Mouse (Mus musculus): ENCODE data around the gene Tgoln1. TPM values are rescaled to one million over a fixed set of nuclear protein-coding genes. Genes with fewer than 3 reads are reported as not detected.

Tgoln1 gene
- polyA plus RNA-seq, 1 experiment from 2014 or later: 120 TPM

DNA sequence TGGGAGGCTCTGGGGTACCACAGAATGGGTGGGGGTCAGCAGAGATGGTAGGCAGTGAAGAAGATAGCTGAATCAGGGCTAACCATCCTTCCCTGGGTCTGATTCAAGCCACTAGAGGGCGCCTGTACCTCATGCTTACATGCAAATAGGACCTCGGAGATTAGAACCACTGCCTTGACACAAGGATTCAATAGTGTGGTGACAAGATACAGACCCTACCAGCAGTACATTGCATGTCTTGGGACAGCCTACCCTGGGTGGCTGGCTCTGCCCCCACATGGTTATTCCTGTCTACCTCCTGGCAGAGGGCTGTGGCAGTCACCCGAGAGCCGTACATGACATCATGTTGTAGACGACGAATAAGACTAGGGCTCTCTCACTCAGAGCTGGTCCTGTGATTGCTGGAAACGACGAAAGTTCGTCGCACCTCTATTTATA lies 30.6 kb upstream of the Tgoln1 start:
- H3K9me3 ChIP-seq (ENCODE audit: low read length): no peaks in the 10 kb centered on the region
- H3K27ac ChIP-seq (ENCODE audit: low read length): no peak overlapping the region
- no peak overlapping the region for H3K4me2 ChIP-seq (replicated peaks; ENCODE audit: low read depth, low read length)

DNA sequence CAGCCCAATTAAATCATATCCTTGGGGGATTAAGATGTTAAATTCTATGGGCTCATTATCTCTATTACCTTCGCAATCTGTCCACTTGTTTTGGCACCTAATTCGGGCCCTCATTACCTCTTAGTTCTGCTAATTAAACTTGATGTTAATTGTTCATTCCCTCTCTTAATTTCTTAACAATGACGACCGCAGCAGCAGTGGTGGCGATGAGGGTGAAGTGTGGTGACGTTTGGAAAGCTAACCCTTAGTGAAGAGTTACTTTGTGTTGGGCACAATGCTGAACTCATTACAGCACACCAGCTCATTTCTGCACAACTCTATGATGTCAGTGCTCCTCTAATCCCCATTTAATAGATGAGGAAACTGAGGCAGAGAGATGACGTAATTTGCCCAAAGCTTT lies 28.6 kb upstream of the Tgoln1 start:
- ATAC-seq: no peak
- 92% methylated on average over 7 of the region's 7 CpGs for WGBS

More for the DNA sequence above, 30.6 kb upstream of the Tgoln1 start:
- TF ChIP-seq CTCF (IDR thresholded peaks at IDR 0.05) (peak; percentile 93), EP300 (IDR thresholded peaks at IDR 0.05) (no peak)
- DNase-seq (ENCODE audit: low spot score) (peak; percentile 75), ATAC-seq (peak; percentile 25; the same call in 1 of the 2 replicates)
- no peaks in the 10 kb centered on the region for H3K4me1 ChIP-seq (ENCODE audit: insufficient read depth, low read depth, low read length)
- H3K36me3 ChIP-seq (ENCODE audit: insufficient read depth, low read length): no peaks in the 10 kb centered on the region
- no peaks in the 10 kb centered on the region for H3K27me3 ChIP-seq (replicated peaks; ENCODE audit: insufficient read depth, low read length)
- no peak overlapping the region for H3K4me3 ChIP-seq (ENCODE audit: low read depth, low read length)
- 43% methylated on average over 10 of the region's 10 CpGs for WGBS
- no peak overlapping the region for H3K9ac ChIP-seq (replicated peaks; ENCODE audit: low read depth)

DNA sequence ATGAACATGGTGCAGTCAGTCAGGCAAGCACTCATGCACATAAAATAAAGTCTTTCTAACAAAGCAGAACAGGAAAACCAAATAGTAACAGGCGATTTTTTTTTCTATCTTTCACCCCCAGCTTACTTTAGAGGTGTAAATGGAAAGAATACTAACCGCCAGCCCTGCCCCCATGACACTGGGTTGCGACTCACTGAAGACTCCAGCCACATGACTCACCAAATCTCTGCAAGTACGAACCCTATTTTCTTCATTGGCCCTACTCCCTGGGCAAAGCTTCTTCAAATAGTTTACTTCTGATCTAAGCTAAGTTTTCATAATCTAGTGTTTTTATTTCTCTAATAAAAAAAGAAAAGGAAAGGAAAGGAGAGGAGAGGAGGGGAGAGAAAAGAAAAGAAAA lies 27.8 kb upstream of the Tgoln1 start:
- H3K27me3 ChIP-seq (replicated peaks; ENCODE audit: insufficient read depth, low read length): no peaks in the 10 kb centered on the region
- no peaks in the 10 kb centered on the region for H3K4me1 ChIP-seq (ENCODE audit: insufficient read depth, low read depth, low read length)
- ATAC-seq (no peak), DNase-seq (ENCODE audit: low spot score) (no peak)
- no peaks in the 10 kb centered on the region for H3K36me3 ChIP-seq (ENCODE audit: insufficient read depth, low read length)
- WGBS: 78% methylated on average over 4 of the region's 4 CpGs
- H3K9me3 ChIP-seq (ENCODE audit: low read length): no peaks in the 10 kb centered on the region
- H3K4me2 ChIP-seq (replicated peaks; ENCODE audit: low read depth, low read length): no peak overlapping the region
- TF ChIP-seq CTCF (IDR thresholded peaks at IDR 0.05) (no peak), EP300 (IDR thresholded peaks at IDR 0.05) (no peak)
- no peak overlapping the region for H3K27ac ChIP-seq (ENCODE audit: low read length)
- H3K4me3 ChIP-seq (ENCODE audit: low read depth, low read length): no peak overlapping the region
- H3K9ac ChIP-seq (replicated peaks; ENCODE audit: low read depth): no peak overlapping the region

More for the DNA sequence above, 28.6 kb upstream of the Tgoln1 start:
- H3K27me3 ChIP-seq (replicated peaks; ENCODE audit: insufficient read depth, low read length): no peaks in the 10 kb centered on the region
- H3K36me3 ChIP-seq (ENCODE audit: insufficient read depth, low read length): no peaks in the 10 kb centered on the region
- H3K4me3 ChIP-seq (ENCODE audit: low read depth, low read length): no peak overlapping the region
- no peak overlapping the region for H3K4me2 ChIP-seq (replicated peaks; ENCODE audit: low read depth, low read length)
- H3K4me1 ChIP-seq (ENCODE audit: insufficient read depth, low read depth, low read length): no peaks in the 10 kb centered on the region
- no peaks in the 10 kb centered on the region for H3K9me3 ChIP-seq (ENCODE audit: low read length)
- TF ChIP-seq CTCF (IDR thresholded peaks at IDR 0.05): no peak
- TF ChIP-seq EP300 (IDR thresholded peaks at IDR 0.05): no peak
- DNase-seq (ENCODE audit: low spot score): no peak
- H3K9ac ChIP-seq (replicated peaks; ENCODE audit: low read depth): no peak overlapping the region
- no peak overlapping the region for H3K27ac ChIP-seq (ENCODE audit: low read length)

DNA sequence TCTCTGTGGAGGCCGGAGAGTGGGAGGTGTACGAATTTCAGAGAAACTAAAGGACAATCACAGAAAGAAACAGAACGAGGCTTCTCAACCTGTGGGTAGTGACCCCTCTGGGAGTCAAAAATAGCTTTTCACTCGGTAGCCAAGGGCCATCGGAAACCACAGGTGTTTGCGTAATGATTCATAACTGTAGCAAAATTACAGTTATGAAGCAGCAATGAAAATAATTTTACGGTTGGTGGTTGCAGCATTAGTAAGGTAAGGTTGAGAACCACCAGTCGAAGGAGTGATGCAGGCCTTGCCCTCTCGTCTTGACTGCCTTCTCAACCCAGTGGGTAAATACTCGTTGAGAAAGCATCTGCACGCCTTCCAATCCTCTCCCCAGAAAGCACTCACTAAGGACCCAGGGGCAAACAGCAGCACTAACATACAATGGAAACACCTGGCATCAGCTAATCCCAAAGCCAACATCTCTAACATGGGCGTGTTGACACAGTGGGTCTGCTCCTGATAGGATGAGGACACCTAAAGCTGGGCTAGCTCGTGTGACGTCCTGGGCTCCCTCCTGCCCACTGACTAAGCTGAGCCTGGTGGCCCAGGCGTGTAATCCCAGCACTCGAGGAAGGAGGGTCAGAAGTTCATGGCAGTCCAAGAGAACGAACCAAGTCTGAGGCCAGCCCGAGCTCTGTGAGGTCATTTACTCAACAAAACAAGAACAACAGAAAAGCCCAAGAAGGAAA lies 24.6 kb upstream of the Tgoln1 start:
- no peak overlapping the region for H3K9ac ChIP-seq (replicated peaks; ENCODE audit: low read depth)
- no peaks in the 10 kb centered on the region for H3K36me3 ChIP-seq (ENCODE audit: insufficient read depth, low read length)
- H3K4me1 ChIP-seq (ENCODE audit: insufficient read depth, low read depth, low read length): no peaks in the 10 kb centered on the region
- TF ChIP-seq EP300 (IDR thresholded peaks at IDR 0.05): no peak
- TF ChIP-seq CTCF (IDR thresholded peaks at IDR 0.05): no peak
- H3K27me3 ChIP-seq (replicated peaks; ENCODE audit: insufficient read depth, low read length): no peaks in the 10 kb centered on the region
- no peak overlapping the region for H3K4me3 ChIP-seq (ENCODE audit: low read depth, low read length)
- whole genome bisulfite sequencing: 51% methylated on average over 18 of the region's 18 CpGs
- H3K4me2 ChIP-seq (replicated peaks; ENCODE audit: low read depth, low read length): no peak overlapping the region
- peak overlapping the region; percentile 55 for H3K27ac ChIP-seq (ENCODE audit: low read length)
- ATAC-seq: peak; percentile 73
- H3K9me3 ChIP-seq (ENCODE audit: low read length): no peaks in the 10 kb centered on the region
- DNase-seq (ENCODE audit: low spot score): peak; percentile 46

DNA sequence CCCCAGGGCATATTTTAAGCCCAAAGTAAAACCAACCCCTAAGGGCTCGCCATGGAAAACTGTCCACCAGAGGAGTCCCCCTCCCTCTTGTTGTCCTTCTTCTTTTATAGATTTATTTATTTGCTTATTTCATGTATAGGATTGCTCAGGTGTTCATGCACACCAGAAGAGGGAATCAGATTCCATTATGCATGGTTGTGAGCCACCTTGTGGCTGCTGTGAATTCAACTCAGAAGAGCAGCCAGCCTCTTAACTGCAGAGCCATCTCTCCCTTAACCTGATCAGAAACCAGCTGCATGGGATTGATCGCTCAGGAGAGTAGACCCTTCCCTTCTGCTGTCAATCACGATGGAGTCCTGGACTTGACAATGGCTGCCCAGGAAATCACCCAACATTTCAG lies 20.1 kb upstream of the Tgoln1 start:
- H3K4me1 ChIP-seq (ENCODE audit: insufficient read depth, low read depth, low read length): no peaks in the 10 kb centered on the region
- TF ChIP-seq EP300 (IDR thresholded peaks at IDR 0.05): no peak
- TF ChIP-seq CTCF (IDR thresholded peaks at IDR 0.05): peak; percentile 53
- no peak overlapping the region for H3K27ac ChIP-seq (ENCODE audit: low read length)
- H3K4me2 ChIP-seq (replicated peaks; ENCODE audit: low read depth, low read length): no peak overlapping the region
- H3K27me3 ChIP-seq (replicated peaks; ENCODE audit: insufficient read depth, low read length): no peaks in the 10 kb centered on the region
- no peaks in the 10 kb centered on the region for H3K9me3 ChIP-seq (ENCODE audit: low read length)
- no peak overlapping the region for H3K9ac ChIP-seq (replicated peaks; ENCODE audit: low read depth)
- no peaks in the 10 kb centered on the region for H3K36me3 ChIP-seq (ENCODE audit: insufficient read depth, low read length)
- H3K4me3 ChIP-seq (ENCODE audit: low read depth, low read length): no peak overlapping the region
- ATAC-seq: no peak
- DNase-seq (ENCODE audit: low spot score): no peak
- WGBS: 80% methylated on average over 3 of the region's 3 CpGs

DNA sequence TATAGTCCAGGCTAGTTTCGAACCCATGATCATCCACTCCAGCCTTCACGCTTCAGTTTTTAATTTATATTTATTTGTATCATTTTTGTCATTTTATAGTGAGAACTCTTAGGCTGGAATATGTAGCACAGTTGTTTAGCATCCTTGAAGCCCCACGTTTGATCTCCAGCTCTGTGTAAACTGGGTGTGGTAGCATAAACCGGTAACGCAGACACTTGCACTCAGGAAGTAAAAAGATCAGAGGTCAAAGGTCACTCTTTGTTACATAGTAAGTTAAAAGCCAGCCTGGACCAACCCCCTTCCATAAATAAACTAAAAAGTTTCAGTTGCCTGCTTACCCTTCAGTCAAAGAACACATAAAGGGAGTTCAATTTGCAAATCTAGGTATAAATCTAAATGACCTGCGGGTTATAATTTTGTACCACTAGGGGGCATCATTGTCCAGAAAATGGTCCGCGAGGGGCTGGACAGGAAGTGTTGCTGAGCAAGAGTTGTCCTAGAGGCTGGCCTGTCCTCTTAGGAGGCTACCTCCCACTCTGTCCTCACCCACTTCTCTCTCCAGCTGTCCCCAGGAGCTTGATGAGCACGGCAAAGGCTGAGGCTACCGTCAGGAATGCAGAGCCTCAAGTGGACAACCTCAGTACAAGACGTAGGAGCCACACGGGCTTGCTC lies 19.1 kb upstream of the Tgoln1 start:
- Histone ChIP-seq H3K4me2 (replicated peaks; ENCODE audit: low read depth, low read length) (no peak overlapping the region; the same call in 1 of the 2 replicates), H3K9ac (replicated peaks; ENCODE audit: low read depth) (no peak overlapping the region)
- peak; percentile 90 for DNase-seq (ENCODE audit: low spot score)

More for the DNA sequence above, 19.1 kb upstream of the Tgoln1 start:
- Histone ChIP-seq H3K4me3 (ENCODE audit: low read depth, low read length) (no peak overlapping the region), H3K9me3 (ENCODE audit: low read length) (no peaks in the 10 kb centered on the region), H3K27ac (ENCODE audit: low read length) (peak overlapping the region; percentile 38; the same call in 1 of the 2 replicates), H3K4me1 (ENCODE audit: insufficient read depth, low read depth, low read length) (no peaks in the 10 kb centered on the region), H3K27me3 (replicated peaks; ENCODE audit: insufficient read depth, low read length) (no peaks in the 10 kb centered on the region), H3K36me3 (ENCODE audit: insufficient read depth, low read length) (no peaks in the 10 kb centered on the region)
- TF ChIP-seq EP300 (IDR thresholded peaks at IDR 0.05) (peak; percentile 48; the same call in 1 of the 2 replicates), CTCF (IDR thresholded peaks at IDR 0.05) (peak; percentile 79)
- 27% methylated on average over 12 of the region's 12 CpGs for WGBS
- peak; percentile 92 for ATAC-seq
